Mouse (Mus musculus) forebrain, postnatal 0 days (tissue): ENCODE measurements around the gene Gm43552. TPM values are rescaled to one million over a fixed set of nuclear protein-coding genes. Genes with fewer than 3 reads are reported as not detected.

Experiments
- ATAC-seq: fragments of 200-750 bp; cut with Nextera tagmentation; 2 replicates; pipeline ENCODE4 v1.8.0; 2017; ENCODE audit warnings: mild to moderate bottlenecking, moderate library complexity
- DNase-seq: peaks from one replicate; pipeline ENCODE4 v3.0.0-alpha.2; 2015
- H3K27ac ChIP-seq: fragments of 300-500 bp; sonication (generic); 2 replicates; pipeline ENCODE4 v1.5.1; 2014; ENCODE audit warnings: low read depth, mild to moderate bottlenecking, antibody characterized with exemption, low read length, moderate library complexity, mixed read lengths
- H3K27me3 ChIP-seq: fragments of 300-500 bp; sonication (generic); 2 replicates; pipeline ENCODE4 v1.6.1; 2014; ENCODE audit warnings: mild to moderate bottlenecking, low read length, mixed read lengths; ENCODE audit not compliant: insufficient read depth
- H3K36me3 ChIP-seq: fragments of 300-500 bp; sonication (generic); 2 replicates; pipeline ENCODE4 v1.6.1; 2014; ENCODE audit warnings: mild to moderate bottlenecking, moderate library complexity; ENCODE audit not compliant: insufficient read depth
- H3K4me1 ChIP-seq: fragments of 300-500 bp; sonication (generic); 2 replicates; pipeline ENCODE4 v1.6.1; 2014; ENCODE audit warnings: antibody characterized with exemption; ENCODE audit not compliant: insufficient read depth
- H3K4me2 ChIP-seq: fragments of 300-500 bp; sonication (generic); 2 replicates; pipeline ENCODE4 v1.6.1; 2014; ENCODE audit warnings: low read depth, mild to moderate bottlenecking, moderate library complexity
- H3K4me3 ChIP-seq: fragments of 300-500 bp; sonication (generic); 2 replicates; pipeline ENCODE4 v1.5.1; 2014; ENCODE audit warnings: low read depth, low read length, mixed read lengths
- H3K9ac ChIP-seq: fragments of 300-500 bp; sonication (generic); 2 replicates; pipeline ENCODE4 v1.6.1; 2014; ENCODE audit warnings: mild to moderate bottlenecking
- H3K9me3 ChIP-seq: fragments of 300-500 bp; sonication (generic); 2 replicates; pipeline ENCODE4 v1.6.1; 2016; ENCODE audit warnings: low read length
- CTCF ChIP-seq: sonication (generic); IDR thresholded peaks from 2 replicates; pipeline ENCODE4 v1.5.1; 2016; ENCODE audit warnings: antibody characterized with exemption, control low read depth, low read depth
- WGBS: fragments of 180-500 bp; shearing (Covaris S2); extraction: QIAGEN DNeasy Blood & Tissue Kit; methylation state at CpG from one replicate; pipeline ENCODE4 v1.1.7; 2014; 5-methylcytosine and 5-hydroxymethylcytosine counted together
- polyA plus RNA-seq: library from polyadenylated mRNA; unstranded; fragments of >200 nt; fragmentation: Nextera tagmentation; extraction: Ambion mirVana; gene quantifications from 2 replicates; pipeline ENCODE4 v1.2.1, GENCODE M21; 2015
- total RNA-seq: library from RNA; depleted of rRNA; stranded (reverse); fragments of >200 nt; gene quantifications from 2 replicates; pipeline ENCODE4 v1.2.3, GENCODE M21; 2014

Gm43552 gene
- total and polyA plus RNA-seq, 2 experiments from 2014 or later, result not detected

- H3K9me3 ChIP-seq, result no peaks in the 10 kb centered on the region
- DNase-seq (no peak), ATAC-seq (no peak)
- no peak overlapping the region for H3K4me3 ChIP-seq
- TF ChIP-seq CTCF, result no peak
- 79% methylated on average over 3 of the region's 6 CpGs for WGBS
- no peak overlapping the region for H3K9ac ChIP-seq
- H3K4me1 ChIP-seq, result no peaks in the 10 kb centered on the region
- H3K27me3 ChIP-seq, result no peaks in the 10 kb centered on the region
- peaks cover 17% of the 10 kb centered on the region for H3K36me3 ChIP-seq
- H3K27ac ChIP-seq, result no peak overlapping the region
- H3K4me2 ChIP-seq, result no peak overlapping the region
Measured at GRCm38 (mm10) chr5:65444981-65445380, 47.7 kb downstream of the Gm43552 start.

GRCm38 (mm10) chr5:65438041-65438440 is 54.6 kb downstream of the Gm43552 start:
- Histone ChIP-seq H3K27me3 (no peaks in the 10 kb centered on the region), H3K27ac (no peak overlapping the region), H3K4me3 (no peak overlapping the region), H3K4me1 (0 out of 2 replicates have a peak, but pooled peaks cover 7% of the 10 kb centered on the region), H3K9me3 (no peaks in the 10 kb centered on the region), H3K36me3 (no peaks in the 10 kb centered on the region), H3K9ac (no peak overlapping the region), H3K4me2 (no peak overlapping the region)
- ATAC-seq, result no peak
- TF ChIP-seq CTCF, result no peak
- DNase-seq, result no peak

- Histone ChIP-seq H3K27me3 (no peaks in the 10 kb centered on the region), H3K4me3 (peak within 1 kb of the TSS; percentile 85), H3K4me2 (peak within 1 kb of the TSS; percentile 64), H3K36me3 (no peaks in the 10 kb centered on the region), H3K27ac (peak within 1 kb of the TSS; percentile 74), H3K9ac (peak within 1 kb of the TSS; percentile 78), H3K9me3 (no peaks in the 10 kb centered on the region), H3K4me1 (0 out of 2 replicates have a peak, but pooled peaks cover 7% of the 10 kb centered on the region)
- DNase-seq (peak; percentile 97), ATAC-seq (peak; percentile 97)
- WGBS, result 1% methylated on average over 40 of the region's 51 CpGs
- peak; percentile 26 for TF ChIP-seq CTCF
Measured at GRCm38 (mm10) chr5:65435806-65436561, 56.6 kb downstream of the Gm43552 start, which contains the start of gene Ugdh. TSS of gene Ugdh (minus strand) at chr5:65435949.

DNA sequence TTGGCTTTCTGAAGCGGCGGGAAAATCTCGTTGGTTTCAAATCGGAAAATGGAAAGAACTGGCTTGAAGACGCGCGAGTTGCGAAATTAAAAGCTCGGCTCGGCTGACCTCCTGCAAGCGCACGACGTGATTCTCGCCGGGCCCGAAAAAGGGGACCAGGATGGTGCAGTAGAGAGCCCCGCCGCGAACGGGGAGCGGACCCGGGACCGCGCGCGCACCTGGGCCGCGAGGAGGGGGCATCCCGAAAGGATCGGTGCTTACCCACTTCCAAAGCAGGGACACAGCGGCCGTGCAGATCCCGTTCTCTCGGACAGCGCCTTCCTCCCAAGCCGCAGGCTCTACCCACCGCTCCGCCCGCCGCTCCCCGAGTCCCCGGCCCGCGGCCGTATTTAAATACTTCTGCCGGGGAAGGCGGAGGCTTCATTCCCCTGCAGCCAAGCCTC is 57.2 kb downstream of the Gm43552 start:
- DNase-seq (no peak), ATAC-seq (no peak; the same call in 1 of the 2 replicates)
- under 1% methylated on average over 43 of the region's 47 CpGs for WGBS
- H3K27ac ChIP-seq, result peak overlapping the region; percentile 74
- H3K36me3 ChIP-seq, result no peaks in the 10 kb centered on the region
- H3K9me3 ChIP-seq, result no peaks in the 10 kb centered on the region
- peak overlapping the region; percentile 85 for H3K4me3 ChIP-seq
- no peak for TF ChIP-seq CTCF
- H3K9ac ChIP-seq, result peak overlapping the region; percentile 78
- peak overlapping the region; percentile 64 for H3K4me2 ChIP-seq
- no peaks in the 10 kb centered on the region for H3K27me3 ChIP-seq
- H3K4me1 ChIP-seq, result 0 out of 2 replicates have a peak, but pooled peaks cover 7% of the 10 kb centered on the region

DNA sequence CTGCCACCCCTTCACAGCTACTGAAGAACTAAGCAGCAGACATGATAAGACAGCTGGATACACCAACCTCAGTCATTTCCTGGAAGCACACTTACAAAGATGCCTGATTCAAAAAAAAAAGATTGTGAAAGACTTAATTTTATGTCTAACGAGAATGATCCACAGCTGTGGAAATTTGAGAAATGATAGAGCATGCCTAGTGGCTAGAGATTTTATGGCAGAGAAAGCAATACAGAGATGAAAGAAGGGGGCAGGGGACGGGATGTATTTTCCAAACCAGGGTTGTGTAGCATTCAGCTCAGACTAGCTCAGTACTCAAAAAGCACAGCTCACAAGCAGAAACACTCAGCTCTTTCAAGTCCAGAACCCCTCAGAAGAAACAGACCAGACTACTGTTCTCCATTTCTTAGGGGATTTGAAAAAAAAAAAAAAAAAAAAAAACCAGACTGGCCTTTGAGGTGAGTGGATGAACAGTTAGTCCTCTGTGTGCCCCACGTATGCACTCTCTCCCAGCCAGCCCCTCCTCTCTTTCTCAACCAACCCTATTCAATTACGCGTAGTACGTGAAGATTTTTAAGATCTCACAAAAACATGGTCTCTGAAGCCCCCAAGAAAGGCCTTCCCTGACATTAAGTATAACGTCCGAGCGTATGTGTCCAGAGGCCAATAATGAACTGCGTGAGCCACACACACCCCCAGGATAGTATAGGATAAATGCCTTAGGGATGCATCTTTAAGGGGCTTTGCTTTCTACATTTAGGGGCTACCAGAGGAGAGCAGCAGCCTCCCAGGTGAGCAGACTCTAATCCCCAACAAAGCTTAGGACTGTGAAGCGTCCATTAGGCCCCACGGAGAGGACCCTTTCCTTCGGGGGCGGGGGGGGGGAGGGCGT is 57.9 kb downstream of the Gm43552 start:
- H3K4me1 ChIP-seq, result 0 out of 2 replicates have a peak, but pooled peaks cover 7% of the 10 kb centered on the region
- DNase-seq, result peak; percentile 68

GRCm38 (mm10) chr5:65429441-65429840 is 63.2 kb downstream of the Gm43552 start:
- Histone ChIP-seq H3K9me3 (no peaks in the 10 kb centered on the region), H3K4me3 (no peak overlapping the region), H3K4me2 (no peak overlapping the region), H3K27me3 (no peaks in the 10 kb centered on the region), H3K4me1 (0 out of 2 replicates have a peak, but pooled peaks cover 5% of the 10 kb centered on the region), H3K36me3 (peaks cover 28% of the 10 kb centered on the region), H3K9ac (no peak overlapping the region), H3K27ac (no peak overlapping the region)
- no peak for TF ChIP-seq CTCF
- no peak for DNase-seq
- no peak for ATAC-seq
- WGBS, result 94% methylated on average over 5 of the region's 5 CpGs

More for the DNA sequence above, 57.9 kb downstream of the Gm43552 start:
- peak; percentile 37 for ATAC-seq
- peak overlapping the region; percentile 78 for H3K9ac ChIP-seq
- peak overlapping the region; percentile 85 for H3K4me3 ChIP-seq
- H3K9me3 ChIP-seq, result no peaks in the 10 kb centered on the region
- peak overlapping the region; percentile 64 for H3K4me2 ChIP-seq
- H3K27ac ChIP-seq, result peak overlapping the region; percentile 74
- H3K27me3 ChIP-seq, result no peaks in the 10 kb centered on the region
- TF ChIP-seq CTCF, result peak; percentile 39
- no peaks in the 10 kb centered on the region for H3K36me3 ChIP-seq
- WGBS, result 1% methylated on average over 15 of the region's 15 CpGs

DNA sequence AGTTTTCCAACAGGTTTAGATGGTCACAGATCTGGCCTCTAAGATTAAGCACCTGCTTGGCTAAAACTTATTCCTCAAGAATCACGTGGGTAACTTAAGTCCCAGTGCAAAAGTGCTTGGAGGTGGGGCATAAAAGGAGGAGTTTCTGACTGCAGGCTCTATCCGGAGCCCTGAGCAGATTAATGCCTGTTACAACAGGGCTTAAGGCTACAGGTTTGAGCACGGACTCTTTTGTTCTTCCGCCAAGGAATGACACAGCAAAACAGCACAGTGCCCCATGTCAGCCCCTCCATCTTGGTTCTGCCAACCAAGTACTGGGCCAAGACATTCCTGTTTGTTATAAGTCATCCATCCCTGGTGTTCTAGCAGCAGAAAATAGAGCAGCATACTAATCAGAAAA is 64.3 kb downstream of the Gm43552 start:
- H3K9me3 ChIP-seq, result no peaks in the 10 kb centered on the region
- WGBS, result 27% methylated on average over 4 of the region's 4 CpGs
- no peak overlapping the region for H3K4me3 ChIP-seq
- no peaks in the 10 kb centered on the region for H3K4me1 ChIP-seq
- no peak overlapping the region for H3K27ac ChIP-seq
- DNase-seq (no peak), ATAC-seq (no peak)
- H3K36me3 ChIP-seq, result peaks cover 39% of the 10 kb centered on the region
- TF ChIP-seq CTCF, result no peak
- no peaks in the 10 kb centered on the region for H3K27me3 ChIP-seq
- H3K4me2 ChIP-seq, result no peak overlapping the region
- no peak overlapping the region for H3K9ac ChIP-seq
